Mouse (Mus musculus) retina, embryonic 14.5 days (tissue): ENCODE measurements around the gene Pglyrp4.
"Not testable (repeated sequence)": the region's sequence is repeated elsewhere in the genome, so short reads cannot be mapped to it uniquely, and the experiment has no call there.

Source experiments
- DNase-seq: peaks from one replicate; pipeline ENCODE4 v3.0.0-alpha.2; 2015; ENCODE audit warnings: low spot score

Pglyrp4 gene

DNA sequence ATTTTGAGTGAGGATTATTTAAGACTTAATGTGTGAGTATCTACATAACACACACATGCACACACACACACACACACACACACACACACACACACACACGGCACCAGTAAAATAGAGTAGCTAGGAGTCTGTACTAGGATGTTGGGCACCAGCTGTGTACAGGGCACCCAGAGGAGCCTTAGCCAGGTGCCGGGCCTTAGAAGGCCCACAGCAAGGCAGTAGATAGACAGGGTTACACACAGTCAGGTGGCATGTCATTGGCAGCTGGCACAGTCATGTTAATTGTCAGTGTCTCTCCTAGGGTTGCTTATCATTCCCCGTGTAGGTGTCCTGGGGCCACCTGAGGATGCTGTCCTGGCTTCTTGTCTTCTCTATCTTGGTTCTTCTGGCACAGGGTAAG is at the start of gene Pglyrp4:
TSS of gene Pglyrp4 (plus strand) at position 301 of the 400 bp plus-strand sequence.
- DNase-seq, result no peak

DNA sequence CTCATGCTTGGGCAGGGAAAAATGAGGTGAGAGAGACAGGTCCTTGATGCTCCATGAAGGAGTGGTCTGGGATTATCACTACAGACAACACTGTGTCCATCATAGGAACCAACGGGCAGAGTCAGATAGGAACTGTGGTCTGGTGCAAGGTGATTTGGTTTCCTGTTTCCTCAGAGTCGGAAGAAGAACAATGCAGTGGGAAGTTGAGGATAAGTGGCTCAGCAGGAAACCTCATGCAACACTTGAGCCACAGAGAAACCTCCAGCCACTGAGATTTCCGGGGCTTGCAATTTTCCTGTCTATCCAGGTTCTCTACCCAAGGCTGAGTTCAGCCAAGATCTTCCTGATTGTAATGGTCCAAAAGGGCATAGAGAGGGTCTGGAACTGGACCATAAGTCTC is 48.0 kb upstream of the Pglyrp4 start:
- no peak for DNase-seq

DNA sequence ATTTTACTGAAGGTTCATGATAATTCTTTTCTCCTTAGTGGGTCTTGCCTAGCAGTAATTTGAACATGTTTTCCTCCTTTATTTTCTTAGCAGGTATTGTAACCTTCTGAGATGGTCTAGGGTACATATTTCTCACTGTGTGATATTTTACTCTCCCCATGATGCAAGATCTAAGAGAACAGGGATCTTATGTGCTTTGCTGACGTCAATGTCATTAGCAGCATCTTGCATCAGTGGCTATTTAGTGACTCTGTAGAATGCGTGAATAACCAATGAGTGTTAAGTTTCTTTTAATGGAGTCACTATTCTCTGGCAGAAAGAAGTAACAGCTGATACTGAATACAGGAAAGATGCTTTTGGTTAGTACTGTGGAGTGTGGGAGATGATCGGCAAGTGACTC is 42.8 kb upstream of the Pglyrp4 start:
- no peak for DNase-seq

- no peak for DNase-seq
Observed at GRCm38 (mm10) chr3:90686835-90687234, 39.9 kb upstream of the Pglyrp4 start.

- no peak for DNase-seq
Observed at GRCm38 (mm10) chr3:90693496-90693895, 33.2 kb upstream of the Pglyrp4 start.

DNA sequence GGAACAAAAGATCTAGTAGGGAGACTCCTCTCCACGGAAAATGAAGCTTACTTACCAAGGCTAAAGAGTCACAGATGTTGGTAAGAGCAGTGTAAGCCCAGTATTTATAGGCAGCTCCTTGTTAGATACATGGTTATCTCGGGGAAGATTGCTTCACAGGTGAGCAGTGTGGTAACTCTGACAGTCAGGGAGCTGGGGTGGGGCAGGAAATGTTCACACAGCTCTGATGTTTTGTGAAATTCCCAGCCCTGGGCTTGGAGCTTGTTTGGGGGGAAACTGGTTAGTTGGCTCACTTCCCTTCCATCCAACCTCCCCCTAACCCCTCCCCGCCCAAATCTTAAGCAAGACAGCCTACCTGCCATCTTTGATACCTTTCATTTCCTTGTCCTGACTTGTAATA is 31.1 kb upstream of the Pglyrp4 start, which contains the start of gene S100a9:
TSS of gene S100a9 (minus strand) at position 109 of the 400 bp plus-strand sequence.
- no peak for DNase-seq

GRCm38 (mm10) chr3:90702244-90702643 is 24.5 kb upstream of the Pglyrp4 start:
- DNase-seq, result no peak

GRCm38 (mm10) chr3:90708523-90709202 is 18.0 kb upstream of the Pglyrp4 start:
- DNase-seq, result peak; percentile 71

DNA sequence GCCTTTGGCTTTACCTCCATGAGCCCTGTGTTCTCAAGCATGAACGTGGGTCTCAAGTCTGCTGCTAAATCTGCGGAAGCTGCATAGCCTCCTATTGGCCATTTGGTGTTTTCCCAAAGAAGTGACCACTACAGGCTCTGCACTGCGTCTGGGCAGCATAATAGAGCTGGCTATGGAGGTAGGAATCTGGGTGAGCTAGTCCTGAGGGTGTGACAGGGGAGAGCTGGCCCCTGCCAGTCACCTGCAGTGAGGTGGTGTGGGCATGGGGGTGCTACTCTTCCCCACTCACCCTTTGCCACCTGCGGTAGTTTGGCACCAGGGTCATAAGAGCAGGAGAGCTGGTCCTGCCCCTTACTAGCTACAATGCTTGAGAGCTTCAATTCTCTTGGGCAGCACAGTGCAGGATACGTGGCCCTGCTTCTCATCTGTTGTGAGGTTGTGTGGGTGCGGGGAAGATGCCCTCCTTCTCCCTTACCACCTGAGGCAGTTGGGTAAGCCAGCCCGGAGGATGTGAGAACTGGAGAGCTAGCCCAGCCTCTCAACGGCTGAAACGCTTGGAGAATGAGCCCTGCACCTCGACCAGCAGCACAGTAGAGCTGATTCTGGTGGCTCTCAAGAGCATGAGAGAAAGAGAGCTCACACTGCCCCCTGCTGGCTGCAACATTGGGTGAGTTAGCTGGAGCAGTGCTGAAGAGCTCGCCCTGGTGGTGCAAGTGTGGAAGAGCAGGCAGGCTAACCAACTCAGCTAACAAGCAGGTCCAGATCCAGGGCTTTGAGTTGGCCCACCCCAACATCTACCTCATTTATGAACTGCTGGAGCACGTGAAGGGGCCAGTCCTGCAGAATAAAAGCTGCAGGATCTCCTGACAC is 16.9 kb upstream of the Pglyrp4 start:
- DNase-seq, result peak; percentile 94

DNA sequence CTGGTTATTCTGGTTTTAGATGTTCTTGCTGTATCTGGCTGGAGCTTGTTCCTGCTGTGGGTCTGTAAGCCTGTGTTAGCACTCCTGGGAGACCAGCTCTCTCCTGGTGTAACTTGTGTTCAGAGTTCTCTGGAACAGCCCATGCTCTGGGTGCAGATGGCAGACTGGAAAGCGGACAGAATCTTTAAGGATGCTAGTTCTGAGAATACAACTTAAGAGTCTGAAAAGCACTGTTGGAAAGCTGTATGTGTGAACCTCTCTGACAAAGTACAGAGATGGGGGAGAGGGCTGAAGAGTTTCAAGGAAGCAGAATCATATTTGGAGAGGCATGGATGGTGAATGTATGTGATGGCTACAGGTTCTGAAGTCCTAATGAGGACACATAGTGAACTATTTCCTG is 23.0 kb downstream of the Pglyrp4 start:
- DNase-seq, result no peak

- DNase-seq, result not testable (repeated sequence)
Observed at GRCm38 (mm10) chr3:90777776-90778175, 51.1 kb downstream of the Pglyrp4 start, which contains the start of gene Gm5849. Gene Gm5849, minus strand, starts transcription at chr3:90777876.
